In the genomic region with DNA sequence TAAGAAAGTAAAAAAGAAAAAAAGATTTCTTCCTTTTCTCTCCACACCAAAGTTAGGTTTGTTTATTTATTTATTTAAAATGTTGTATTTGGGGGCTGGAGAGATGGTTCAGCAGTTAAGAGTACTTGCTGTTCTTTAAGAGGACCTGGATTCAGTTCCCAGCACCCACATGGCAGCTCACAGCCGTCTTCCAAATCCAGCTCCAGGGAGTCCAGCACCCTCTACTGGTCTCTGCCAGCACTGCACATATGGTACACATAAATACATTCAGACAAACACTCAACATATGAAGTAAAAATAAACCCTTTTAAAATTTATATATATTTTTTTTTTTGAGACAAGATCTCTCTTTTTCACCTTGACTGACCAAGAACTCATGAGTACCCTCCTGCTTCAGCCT, we compare ENCODE assay signal across 18 mouse cellular contexts. TPM values are rescaled to one million over a fixed set of nuclear protein-coding genes. Genes with fewer than 3 reads are reported as not detected.
DNase-seq lines count a peak whose midpoint lies in the region; ATAC-seq and TF ChIP-seq lines count a peak whose summit lies in the region.
"Had no signal": no experiment of that assay in that cellular context is flagged by ENCODE, and none has a peak within 500 bp of the region (broad histone marks: within the 10 kb centered on the region; RNA-seq: fewer than 3 reads in every experiment).

No protein-coding gene starts in this region.

- no peaks in the 10 kb centered on the region for H3K9me3 ChIP-seq in hindbrain, embryonic 11.5 days (ENCODE audit: control insufficient read depth, low read length)
- H3K9me3 ChIP-seq in hindbrain, embryonic 14.5 days (ENCODE audit: control insufficient read depth, low read length), result no peaks in the 10 kb centered on the region
- no peaks in the 10 kb centered on the region for H3K9me3 ChIP-seq in lung, embryonic 14.5 days (ENCODE audit: low read depth, low read length)
- H3K9me3 ChIP-seq in ES-Bruce4 (replicated peaks; ENCODE audit: control insufficient read depth, insufficient read depth, low read length, poor library complexity, severe bottlenecking), result 0 out of 2 replicates have a peak, but pooled peaks cover 3% of the 10 kb centered on the region
- 0 out of 2 replicates have a peak, but pooled peaks cover 6% of the 10 kb centered on the region for H3K9me3 ChIP-seq in embryonic facial prominence, embryonic 10.5 days
- H3K9me3 ChIP-seq: limb, embryonic 10.5 days had no signal

- H3K4me1 ChIP-seq in hindbrain, embryonic 11.5 days (replicated peaks; ENCODE audit: control insufficient read depth, insufficient read depth, low read length), result no peaks in the 10 kb centered on the region
- H3K4me1 ChIP-seq in hindbrain, embryonic 14.5 days (replicated peaks; ENCODE audit: control insufficient read depth, insufficient read depth, low read length), result no peaks in the 10 kb centered on the region
- no peaks in the 10 kb centered on the region for H3K4me1 ChIP-seq in lung, embryonic 14.5 days (ENCODE audit: insufficient read depth)
- no peaks in the 10 kb centered on the region for H3K4me1 ChIP-seq in ES-Bruce4 (ENCODE audit: control insufficient read depth, insufficient read depth, low read length)
- no peaks in the 10 kb centered on the region for H3K4me1 ChIP-seq in embryonic facial prominence, embryonic 10.5 days
- H3K4me1 ChIP-seq: limb, embryonic 10.5 days had no signal

- no peaks in the 10 kb centered on the region for H3K36me3 ChIP-seq in hindbrain, embryonic 11.5 days (ENCODE audit: control insufficient read depth, insufficient read depth, low read length)
- H3K36me3 ChIP-seq in hindbrain, embryonic 14.5 days (replicated peaks; ENCODE audit: control insufficient read depth, insufficient read depth), result peaks cover 61% of the 10 kb centered on the region
- H3K36me3 ChIP-seq in lung, embryonic 14.5 days (ENCODE audit: insufficient read depth), result peaks cover 28% of the 10 kb centered on the region; the same call in 1 of the 2 replicates
- H3K36me3 ChIP-seq in ES-Bruce4 (ENCODE audit: control insufficient read depth, insufficient read depth, low read length, poor library complexity, severe bottlenecking), result peaks cover 5% of the 10 kb centered on the region; the same call in 1 of the 2 replicates
- H3K36me3 ChIP-seq in embryonic facial prominence, embryonic 10.5 days (replicated peaks), result peaks cover 83% of the 10 kb centered on the region

- no peak for TF ChIP-seq EP300 in ES-Bruce4 (IDR thresholded peaks at IDR 0.05; ENCODE audit: insufficient read depth, low read depth, low read length)

- TF ChIP-seq CTCF in lung, embryonic 14.5 days (IDR thresholded peaks at IDR 0.05; ENCODE audit: low read depth), result peak; percentile 6; the same call in 1 of the 2 replicates
- peak; percentile 46 for TF ChIP-seq CTCF in ES-Bruce4 (IDR thresholded peaks at IDR 0.05; ENCODE audit: low read depth, low read length)
- TF ChIP-seq CTCF in brain, embryonic 14.5 days (IDR thresholded peaks at IDR 0.05; ENCODE audit: borderline replicate concordance, extremely low read depth, insufficient read depth, insufficient read length), result peak; percentile 21; the same call in 1 of the 2 replicates

- 84% methylated on average over 1 of the region's 1 CpGs for WGBS in hindbrain, embryonic 11.5 days
- WGBS in hindbrain, embryonic 14.5 days, result 93% methylated on average over 1 of the region's 1 CpGs
- 90% methylated on average over 1 of the region's 1 CpGs for WGBS in lung, embryonic 14.5 days
- 92% methylated on average over 1 of the region's 1 CpGs for WGBS in embryonic facial prominence, embryonic 10.5 days

- peak; percentile 18 for DNase-seq in hindbrain, embryonic 11.5 days (ENCODE audit: low spot score)
- DNase-seq in hindbrain, embryonic 14.5 days (ENCODE audit: low spot score), result no peak
- DNase-seq in lung, embryonic 14.5 days, result no peak
- DNase-seq in lung, postnatal 14 days, result no peak
- DNase-seq in brain, embryonic 14.5 days (ENCODE audit: low read depth), result no peak
- DNase-seq in adrenal gland, postnatal 25 days, result no peak
- no peak for DNase-seq in embryonic facial prominence, embryonic 10.5 days (ENCODE audit: low spot score)
- DNase-seq: adrenal gland, adult 2 months; cerebellum, postnatal 10 days; embryo, embryonic 11 days; heart, adult 11 months; midbrain, embryonic 14.5 days had no signal

- no peak overlapping the region for H3K27ac ChIP-seq in hindbrain, embryonic 11.5 days (ENCODE audit: low read depth, low read length)
- H3K27ac ChIP-seq in hindbrain, embryonic 14.5 days, result no peak overlapping the region
- no peak overlapping the region for H3K27ac ChIP-seq in lung, embryonic 14.5 days (ENCODE audit: low read depth)
- no peak overlapping the region for H3K27ac ChIP-seq in ES-Bruce4 (ENCODE audit: insufficient read depth, low read length)
- no peak overlapping the region for H3K27ac ChIP-seq in embryonic facial prominence, embryonic 10.5 days (replicated peaks)
- H3K27ac ChIP-seq: limb, embryonic 10.5 days; macrophage had no signal

- ATAC-seq in hindbrain, embryonic 11.5 days (ENCODE audit: low FRiP score), result no peak
- ATAC-seq in hindbrain, embryonic 14.5 days (ENCODE audit: low FRiP score), result no peak
- ATAC-seq in lung, embryonic 14.5 days (ENCODE audit: insufficient read depth), result no peak
- ATAC-seq: forebrain, embryonic 14.5 days; hindbrain, embryonic 16.5 days had no signal

- H3K4me2 ChIP-seq in hindbrain, embryonic 11.5 days (replicated peaks; ENCODE audit: low read depth, low read length), result no peak overlapping the region
- H3K4me2 ChIP-seq in hindbrain, embryonic 14.5 days (replicated peaks), result no peak overlapping the region
- no peak overlapping the region for H3K4me2 ChIP-seq in lung, embryonic 14.5 days

- H3K27me3 ChIP-seq in hindbrain, embryonic 11.5 days (ENCODE audit: control insufficient read depth, insufficient read depth, low read length), result no peaks in the 10 kb centered on the region
- H3K27me3 ChIP-seq in hindbrain, embryonic 14.5 days (ENCODE audit: control insufficient read depth, insufficient read depth, low read length), result no peaks in the 10 kb centered on the region
- no peaks in the 10 kb centered on the region for H3K27me3 ChIP-seq in lung, embryonic 14.5 days (ENCODE audit: insufficient read depth, low read length)
- H3K27me3 ChIP-seq in ES-Bruce4 (ENCODE audit: control insufficient read depth, insufficient read depth, low read length, poor library complexity, severe bottlenecking), result no peaks in the 10 kb centered on the region
- H3K27me3 ChIP-seq in embryonic facial prominence, embryonic 10.5 days (replicated peaks; ENCODE audit: low read depth, poor library complexity, severe bottlenecking), result no peaks in the 10 kb centered on the region

- no peak for TF ChIP-seq POLR2A in ES-Bruce4 (IDR thresholded peaks at IDR 0.05; ENCODE audit: insufficient read depth, low read length)
- no peak for TF ChIP-seq POLR2A in brain, embryonic 14.5 days (IDR thresholded peaks at IDR 0.05; ENCODE audit: borderline replicate concordance, extremely low read depth, insufficient read depth, insufficient read length, poor library complexity, severe bottlenecking)

- no peak overlapping the region for H3K4me3 ChIP-seq in hindbrain, embryonic 11.5 days (ENCODE audit: low read depth, low read length)
- H3K4me3 ChIP-seq in hindbrain, embryonic 14.5 days (replicated peaks; ENCODE audit: low read length), result no peak overlapping the region
- no peak overlapping the region for H3K4me3 ChIP-seq in lung, embryonic 14.5 days (ENCODE audit: low read depth, low read length)
- H3K4me3 ChIP-seq in ES-Bruce4 (ENCODE audit: low read depth, low read length), result no peak overlapping the region
- H3K4me3 ChIP-seq in embryonic facial prominence, embryonic 10.5 days, result no peak overlapping the region
- H3K4me3 ChIP-seq: limb, embryonic 10.5 days had no signal

- no peak overlapping the region for H3K9ac ChIP-seq in hindbrain, embryonic 11.5 days (ENCODE audit: low read depth, low read length)
- H3K9ac ChIP-seq in hindbrain, embryonic 14.5 days, result no peak overlapping the region
- H3K9ac ChIP-seq in lung, embryonic 14.5 days, result no peak overlapping the region
- no peak overlapping the region for H3K9ac ChIP-seq in ES-Bruce4 (ENCODE audit: low read depth, poor library complexity, severe bottlenecking)

RNA-seq across cellular contexts. Expression of gene Cep19, which starts 6.1 kb away (rescaled TPM):
- polyA plus RNA-seq in hindbrain, embryonic 11.5 days (2014; fragmentation: Nextera tagmentation; extraction: Ambion mirVana), result 47.5 and 47.7 TPM in 2 replicates
- polyA plus RNA-seq in hindbrain, embryonic 14.5 days (2014; fragmentation: Nextera tagmentation; extraction: Ambion mirVana), result 50.3 and 53.0 TPM in 2 replicates
- 29.0 and 33.9 TPM in 2 replicates for polyA plus RNA-seq in lung, embryonic 14.5 days (2014; fragmentation: Nextera tagmentation; extraction: Ambion mirVana)
- 12.7 and 13.0 TPM in 2 replicates for polyA plus RNA-seq in ES-Bruce4 (2011; ENCODE audit: insufficient read depth, insufficient read length, low read depth, missing spikeins)
- 24.3 and 26.3 TPM in 2 replicates for polyA plus RNA-seq in brain, embryonic 14.5 days (2012; rRNA removed)
- total RNA-seq in adrenal gland, postnatal 25 days (2021), result 13.5 and 15.7 TPM in 2 replicates
- 36.5 and 36.7 TPM in 2 replicates for polyA plus RNA-seq in embryonic facial prominence, embryonic 10.5 days (2016; fragmentation: Nextera tagmentation; extraction: Ambion mirVana)

RNA-seq across cellular contexts. Expression of gene Pigx, which starts 6.2 kb away (rescaled TPM):
- polyA plus RNA-seq in hindbrain, embryonic 11.5 days (2014; fragmentation: Nextera tagmentation; extraction: Ambion mirVana), result 147 and 150 TPM in 2 replicates
- polyA plus RNA-seq in hindbrain, embryonic 14.5 days (2014; fragmentation: Nextera tagmentation; extraction: Ambion mirVana), result 96.8 and 109 TPM in 2 replicates
- polyA plus RNA-seq in lung, embryonic 14.5 days (2014; fragmentation: Nextera tagmentation; extraction: Ambion mirVana), result 105 and 111 TPM in 2 replicates
- 69.1 and 69.2 TPM in 2 replicates for polyA plus RNA-seq in ES-Bruce4 (2011; ENCODE audit: insufficient read depth, insufficient read length, low read depth, missing spikeins)
- polyA plus RNA-seq in brain, embryonic 14.5 days (2012; rRNA removed), result 74.9 and 103 TPM in 2 replicates
- total RNA-seq in adrenal gland, postnatal 25 days (2021), result 29.8 and 33.6 TPM in 2 replicates
- 151 and 152 TPM in 2 replicates for polyA plus RNA-seq in embryonic facial prominence, embryonic 10.5 days (2016; fragmentation: Nextera tagmentation; extraction: Ambion mirVana)

RNA-seq across cellular contexts. Expression of gene Pak2, which starts 26.6 kb away (rescaled TPM):
- 46.4 and 48.0 TPM in 2 replicates for polyA plus RNA-seq in hindbrain, embryonic 11.5 days (2014; fragmentation: Nextera tagmentation; extraction: Ambion mirVana)
- polyA plus RNA-seq in hindbrain, embryonic 14.5 days (2014; fragmentation: Nextera tagmentation; extraction: Ambion mirVana), result 30.6 and 34.5 TPM in 2 replicates
- 38.2 and 39.8 TPM in 2 replicates for polyA plus RNA-seq in lung, embryonic 14.5 days (2014; fragmentation: Nextera tagmentation; extraction: Ambion mirVana)
- 76.8 and 81.0 TPM in 2 replicates for polyA plus RNA-seq in ES-Bruce4 (2011; ENCODE audit: insufficient read depth, insufficient read length, low read depth, missing spikeins)
- 30.7 and 39.0 TPM in 2 replicates for polyA plus RNA-seq in brain, embryonic 14.5 days (2012; rRNA removed)
- total RNA-seq in adrenal gland, postnatal 25 days (2021), result 57.0 and 59.5 TPM in 2 replicates
- 39.4 and 42.4 TPM in 2 replicates for polyA plus RNA-seq in embryonic facial prominence, embryonic 10.5 days (2016; fragmentation: Nextera tagmentation; extraction: Ambion mirVana)

RNA-seq across cellular contexts. Expression of gene Nrros, which starts 59.7 kb away (rescaled TPM):
- 8.1 and 8.7 TPM in 2 replicates for polyA plus RNA-seq in hindbrain, embryonic 11.5 days (2014; fragmentation: Nextera tagmentation; extraction: Ambion mirVana)
- 6.9 and 7.9 TPM in 2 replicates for polyA plus RNA-seq in hindbrain, embryonic 14.5 days (2014; fragmentation: Nextera tagmentation; extraction: Ambion mirVana)
- polyA plus RNA-seq in lung, embryonic 14.5 days (2014; fragmentation: Nextera tagmentation; extraction: Ambion mirVana), result 37.6 and 42.6 TPM in 2 replicates
- 0.61 and 1.1 TPM in 2 replicates for polyA plus RNA-seq in ES-Bruce4 (2011; ENCODE audit: insufficient read depth, insufficient read length, low read depth, missing spikeins)
- polyA plus RNA-seq in brain, embryonic 14.5 days (2012; rRNA removed), result 6.8 and 8.8 TPM in 2 replicates
- 6.1 and 8.9 TPM in 2 replicates for total RNA-seq in adrenal gland, postnatal 25 days (2021)
- polyA plus RNA-seq in embryonic facial prominence, embryonic 10.5 days (2016; fragmentation: Nextera tagmentation; extraction: Ambion mirVana), result 7.3 and 8.1 TPM in 2 replicates
- polyA plus RNA-seq: C2C12 had no signal
